Mouse (Mus musculus) thymus, adult 2 months (tissue): Measurements from ENCODE around the gene Slc25a31. TPM values are rescaled to one million over a fixed set of nuclear protein-coding genes. Genes with fewer than 3 reads are reported as not detected.

ENCODE experiments used
- DNase-seq: peaks from one replicate; pipeline ENCODE4 v3.0.0; 2021
- H3K27ac ChIP-seq: fragments of 200-500 bp; 2 replicates; pipeline ENCODE4 v1.5.1; 2012; ENCODE audit warnings: low read length, control low read depth; ENCODE audit not compliant: control insufficient read depth, insufficient read depth
- H3K27me3 ChIP-seq: fragments of 200-500 bp; 2 replicates; pipeline ENCODE4 v1.6.1; 2012; ENCODE audit warnings: mild to moderate bottlenecking, low read length, moderate library complexity, mixed read lengths; ENCODE audit not compliant: control insufficient read depth, insufficient read depth
- H3K36me3 ChIP-seq: fragments of 200-500 bp; 2 replicates; pipeline ENCODE4 v1.6.1; 2012; ENCODE audit warnings: mild to moderate bottlenecking, low read length, moderate library complexity; ENCODE audit not compliant: control insufficient read depth, insufficient read depth
- H3K4me1 ChIP-seq: fragments of 200-500 bp; replicated peaks from 2 replicates; pipeline ENCODE4 v1.6.1; 2012; ENCODE audit warnings: low read length; ENCODE audit not compliant: control insufficient read depth, insufficient read depth
- H3K4me3 ChIP-seq: fragments of 200-500 bp; 2 replicates; pipeline ENCODE4 v1.5.1; 2012; ENCODE audit warnings: mild to moderate bottlenecking, low read length, control low read depth, moderate library complexity; ENCODE audit not compliant: control insufficient read depth, insufficient read depth
- CTCF ChIP-seq: fragments of 200-500 bp; IDR thresholded peaks from 2 replicates; pipeline ENCODE4 v1.5.1; 2012; ENCODE audit warnings: mild to moderate bottlenecking, control low read depth, low read length, moderate library complexity, borderline replicate concordance; ENCODE audit not compliant: control insufficient read depth, poor library complexity, insufficient read depth; ENCODE audit errors: extremely low read depth
- POLR2A ChIP-seq: fragments of 200-500 bp; IDR thresholded peaks from 2 replicates; pipeline ENCODE4 v1.6.1; 2012; ENCODE audit warnings: mild to moderate bottlenecking, low read length, control low read depth, moderate library complexity; ENCODE audit not compliant: control insufficient read depth, poor library complexity, insufficient read depth; ENCODE audit errors: extremely low read depth
- WGBS: fragments of 180-500 bp; shearing (Covaris S2); methylation state at CpG from one replicate; pipeline ENCODE4 v1.1.7; 2018; 5-methylcytosine and 5-hydroxymethylcytosine counted together
- polyA plus RNA-seq: library from polyadenylated mRNA; depleted of rRNA; stranded (reverse); fragments of >200 nt; gene quantifications from 2 replicates; pipeline ENCODE4 v1.2.3, GENCODE M21; 2012

Slc25a31 gene
- polyA plus RNA-seq, 1 experiment: 0.16 TPM

DNA sequence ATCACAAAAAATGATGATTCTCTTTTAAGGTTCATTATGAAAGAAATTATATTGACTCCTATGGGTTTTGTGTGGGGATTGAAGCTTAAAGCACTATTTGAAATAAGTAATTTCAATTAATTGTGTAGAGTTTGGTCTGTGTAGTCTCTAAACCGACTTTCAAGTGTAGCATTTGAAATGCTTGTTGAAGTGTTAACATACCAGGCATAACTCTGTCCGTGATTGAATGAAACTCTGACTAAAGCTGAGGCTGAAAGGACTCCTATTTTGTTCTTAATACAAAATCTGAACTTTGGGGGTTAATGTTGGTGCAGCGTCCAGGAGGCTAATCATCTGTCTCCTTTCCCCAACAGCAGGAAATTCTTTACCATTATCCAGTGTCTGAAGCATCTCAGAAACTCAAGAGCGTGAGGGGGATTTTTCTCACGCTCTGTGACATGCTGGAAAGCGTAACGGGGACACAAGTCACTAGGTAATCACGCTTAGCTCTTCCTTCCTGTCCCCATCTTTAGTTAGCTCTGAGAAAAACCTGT lies 33.7 kb upstream of the Slc25a31 start:
- 93% methylated on average over 8 of the region's 8 CpGs for WGBS
- Histone ChIP-seq H3K4me1 (no peaks in the 10 kb centered on the region), H3K27ac (no peak overlapping the region), H3K4me3 (no peak overlapping the region), H3K27me3 (no peaks in the 10 kb centered on the region), H3K36me3 (no peaks in the 10 kb centered on the region)
- TF ChIP-seq CTCF: no peak
- TF ChIP-seq POLR2A: no peak
- DNase-seq: no peak

DNA sequence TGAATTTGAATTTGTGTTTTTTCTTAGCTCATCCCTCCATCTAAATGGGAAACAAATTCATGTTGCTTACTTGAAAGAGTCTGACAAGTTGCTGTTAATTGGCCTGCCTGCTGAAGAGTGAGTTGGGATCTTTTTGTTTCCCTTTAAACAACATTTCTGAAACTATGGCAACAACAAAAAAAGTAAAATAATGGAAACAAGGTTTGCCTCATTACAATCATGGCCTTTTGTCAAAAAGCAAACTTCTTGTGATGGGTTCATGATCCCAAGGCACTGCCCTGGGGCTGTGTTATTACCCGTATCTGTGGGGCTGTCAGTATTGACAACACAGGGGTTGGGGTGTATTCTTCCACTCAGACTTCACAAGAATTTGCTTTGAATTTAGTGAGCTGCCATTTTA lies 29.8 kb upstream of the Slc25a31 start:
- Histone ChIP-seq H3K27me3 (no peaks in the 10 kb centered on the region), H3K27ac (no peak overlapping the region), H3K4me1 (no peaks in the 10 kb centered on the region), H3K36me3 (no peaks in the 10 kb centered on the region), H3K4me3 (no peak overlapping the region)
- 96% methylated on average over 1 of the region's 1 CpGs for WGBS
- TF ChIP-seq POLR2A (no peak), CTCF (no peak)
- no peak for DNase-seq

DNA sequence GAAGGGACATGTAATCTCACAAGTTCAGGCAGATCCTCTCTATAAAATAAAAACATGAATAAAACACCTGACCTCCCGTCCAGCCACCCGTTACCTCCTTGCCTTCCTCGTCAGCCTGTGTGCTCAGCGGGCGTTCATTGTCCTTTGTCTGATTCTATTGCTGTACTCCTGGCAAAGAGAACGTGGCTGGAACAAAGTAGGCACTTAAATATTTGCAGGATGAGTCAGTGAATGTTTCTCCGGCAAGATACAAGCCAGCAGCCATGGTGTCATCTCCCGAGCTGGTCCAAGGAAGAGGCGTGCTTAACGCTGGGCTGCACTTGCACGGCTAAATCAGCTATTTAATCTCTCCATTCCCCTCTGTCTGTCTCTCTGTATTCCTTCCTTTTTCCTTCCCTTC lies 26.3 kb upstream of the Slc25a31 start:
- WGBS: 90% methylated on average over 11 of the region's 11 CpGs
- no peak overlapping the region for H3K4me3 ChIP-seq
- no peak overlapping the region for H3K27ac ChIP-seq
- no peaks in the 10 kb centered on the region for H3K27me3 ChIP-seq
- H3K4me1 ChIP-seq: peaks cover 3% of the 10 kb centered on the region; the same call in 1 of the 2 replicates
- TF ChIP-seq POLR2A (no peak), CTCF (no peak)
- DNase-seq: no peak
- H3K36me3 ChIP-seq: no peaks in the 10 kb centered on the region

DNA sequence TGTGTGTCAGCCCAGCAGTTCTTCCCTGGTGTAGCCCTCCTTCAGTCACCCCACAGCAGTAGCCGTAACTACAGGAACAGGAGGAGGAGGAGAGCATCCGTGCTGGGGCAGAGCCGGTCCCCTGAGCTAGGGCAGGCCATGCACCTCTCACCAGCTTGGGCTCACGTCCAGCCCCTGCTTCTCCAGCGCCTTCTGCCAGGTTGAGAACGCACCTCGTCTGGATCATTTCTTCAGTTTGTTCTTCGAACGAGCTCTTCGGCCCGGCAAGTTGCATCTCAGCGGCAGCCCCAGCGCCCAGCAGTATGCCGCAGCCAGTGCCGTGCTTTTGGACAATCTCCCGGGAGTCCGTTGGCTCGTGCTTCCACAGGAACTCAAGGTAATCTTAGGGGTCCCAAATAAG lies 25.5 kb upstream of the Slc25a31 start:
- Histone ChIP-seq H3K27me3 (no peaks in the 10 kb centered on the region), H3K36me3 (no peaks in the 10 kb centered on the region), H3K4me1 (peaks cover 3% of the 10 kb centered on the region), H3K4me3 (no peak overlapping the region), H3K27ac (no peak overlapping the region)
- no peak for TF ChIP-seq CTCF
- TF ChIP-seq POLR2A: no peak
- no peak for DNase-seq
- 96% methylated on average over 18 of the region's 18 CpGs for WGBS

DNA sequence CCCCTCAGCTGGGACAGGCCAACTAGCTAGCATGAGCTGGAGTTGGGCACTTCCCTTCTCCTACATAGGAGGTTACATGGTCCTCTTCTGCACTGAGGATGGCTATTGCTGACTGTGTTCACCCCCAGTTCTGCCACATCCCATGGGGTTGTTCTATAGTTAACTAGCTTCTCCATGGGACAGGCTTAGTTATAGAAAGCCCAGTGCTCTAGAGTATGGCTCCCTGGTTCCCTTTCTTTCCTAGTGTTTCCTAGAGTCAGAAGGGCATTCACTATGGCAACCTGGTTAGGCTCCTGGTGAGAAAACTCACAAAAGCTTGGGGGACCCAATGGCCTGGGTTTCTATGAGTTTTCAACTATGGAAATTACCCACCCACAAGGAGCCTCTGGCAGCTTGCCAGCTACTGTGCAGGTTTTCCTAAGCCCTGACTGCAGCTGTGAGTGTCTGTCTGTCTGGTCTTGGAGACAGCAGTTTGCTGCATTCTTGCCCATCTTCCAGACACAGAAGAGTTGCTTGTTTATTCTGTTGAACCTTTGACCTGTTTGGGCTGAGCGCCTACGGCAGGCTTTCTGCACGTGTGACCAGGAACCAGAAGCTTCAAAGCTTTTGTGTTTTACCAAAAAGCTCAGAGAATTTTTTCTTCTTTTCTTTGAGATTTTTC lies 22.7 kb upstream of the Slc25a31 start:
- peak; percentile 5 for DNase-seq
- 44% methylated on average over 3 of the region's 3 CpGs for WGBS

DNA sequence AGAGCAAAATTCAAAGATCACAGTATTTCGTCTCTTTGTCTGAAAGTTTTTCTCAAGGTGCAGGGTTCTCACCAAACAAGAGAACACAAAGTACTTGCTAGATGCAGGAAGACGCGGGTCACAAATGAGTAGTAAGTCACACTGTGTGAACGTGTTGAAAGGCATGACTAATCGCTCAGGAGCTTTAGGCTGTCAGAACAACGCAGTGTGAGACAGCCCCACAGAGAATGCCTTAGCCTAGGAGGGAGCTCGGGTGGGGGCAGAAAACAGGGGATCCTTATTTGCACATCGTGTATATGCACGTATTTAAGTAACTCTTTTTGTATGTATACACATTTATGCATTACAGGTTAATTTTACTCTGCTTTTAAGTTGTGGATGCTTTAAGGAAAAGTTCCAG lies 21.8 kb upstream of the Slc25a31 start:
- Histone ChIP-seq H3K36me3 (no peaks in the 10 kb centered on the region), H3K4me3 (no peak overlapping the region), H3K4me1 (peaks cover 3% of the 10 kb centered on the region), H3K27ac (no peak overlapping the region), H3K27me3 (no peaks in the 10 kb centered on the region)
- DNase-seq: no peak
- TF ChIP-seq CTCF: no peak
- TF ChIP-seq POLR2A: no peak
- WGBS: 85% methylated on average over 9 of the region's 9 CpGs

More for the DNA sequence above, 22.7 kb upstream of the Slc25a31 start:
- Histone ChIP-seq H3K4me1 (peaks cover 3% of the 10 kb centered on the region), H3K27me3 (no peaks in the 10 kb centered on the region), H3K4me3 (no peak overlapping the region), H3K27ac (no peak overlapping the region), H3K36me3 (no peaks in the 10 kb centered on the region)
- TF ChIP-seq CTCF: no peak
- TF ChIP-seq POLR2A: no peak
